Mouse (Mus musculus) bone marrow macrophage, adult 2 months (primary cell): ENCODE results near the gene Sptbn1. TPM values are rescaled to one million over a fixed set of nuclear protein-coding genes. Genes with fewer than 3 reads are reported as not detected.

Experiments
- H3K27ac ChIP-seq: 2 replicates; pipeline ENCODE4 v1.5.1; 2012; ENCODE audit warnings: low read depth, low read length; ENCODE audit not compliant: insufficient read depth
- H3K4me1 ChIP-seq: 2 replicates; pipeline ENCODE4 v1.6.1; 2012; ENCODE audit warnings: low read length; ENCODE audit not compliant: control insufficient read depth, insufficient read depth
- H3K4me3 ChIP-seq: 2 replicates; pipeline ENCODE4 v1.5.1; 2012; ENCODE audit warnings: mild to moderate bottlenecking, low read length, moderate library complexity; ENCODE audit not compliant: insufficient read depth
- CTCF ChIP-seq: IDR thresholded peaks from 2 replicates; pipeline ENCODE4 v1.5.1; 2012; ENCODE audit warnings: low read depth, mild to moderate bottlenecking, low read length, moderate library complexity
- POLR2A ChIP-seq: IDR thresholded peaks from 2 replicates; pipeline ENCODE4 v1.6.1; 2012; ENCODE audit warnings: mild to moderate bottlenecking, low read depth, low read length, borderline replicate concordance
- polyA plus RNA-seq: library from polyadenylated mRNA; stranded (reverse); fragments of >200 nt; gene quantifications from 2 replicates; pipeline ENCODE4 v1.2.4, GENCODE M21; 2012; ENCODE audit not compliant: missing spikeins, insufficient read depth, insufficient read length

The Sptbn1 gene
- polyA plus RNA-seq, 1 experiment, result 36.3 TPM

DNA sequence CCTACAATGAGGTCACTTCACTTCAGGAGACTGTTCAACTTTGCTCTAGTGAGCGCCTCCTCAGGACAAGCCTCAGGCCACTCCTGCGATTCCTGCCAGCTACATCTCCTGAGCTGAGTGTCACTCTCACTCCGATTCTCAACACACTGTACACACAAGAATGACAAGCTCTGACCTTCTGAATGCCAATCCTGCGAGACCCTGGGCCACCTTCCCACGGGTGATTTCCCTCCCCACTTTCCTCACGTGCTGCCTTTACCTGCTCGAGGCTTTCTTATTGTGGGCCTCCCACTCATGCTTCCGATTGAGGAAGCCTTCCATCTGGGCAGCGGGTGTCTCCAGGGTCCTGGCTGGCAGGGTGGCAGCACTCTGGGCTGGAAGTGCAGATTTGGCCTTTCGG lies 163.8 kb downstream of the Sptbn1 start:
- H3K4me3 ChIP-seq, result no peak overlapping the region
- peaks cover 23% of the 10 kb centered on the region for H3K4me1 ChIP-seq
- H3K27ac ChIP-seq, result no peak overlapping the region
- no peak for TF ChIP-seq POLR2A
- no peak for TF ChIP-seq CTCF

DNA sequence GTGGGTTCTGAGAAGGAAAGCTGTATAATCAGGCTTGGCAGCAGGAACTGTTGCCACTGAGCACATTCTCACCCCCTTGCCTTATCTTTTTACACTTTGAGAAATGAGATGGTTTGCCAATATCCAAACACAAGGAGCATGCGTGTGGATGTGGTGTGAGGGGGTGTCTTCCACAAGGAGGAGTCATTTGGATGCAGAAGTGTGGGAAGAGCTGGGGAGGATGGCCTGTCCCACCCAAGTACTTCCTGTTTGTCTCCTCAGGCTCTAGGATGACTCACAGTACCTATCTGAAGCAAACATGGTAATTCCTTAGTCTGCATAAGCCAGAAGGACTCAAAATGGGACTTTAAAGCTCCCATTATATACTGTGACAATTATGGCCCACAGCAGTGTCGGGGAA lies 165.4 kb downstream of the Sptbn1 start:
- no peak overlapping the region for H3K4me3 ChIP-seq
- TF ChIP-seq POLR2A (no peak), CTCF (no peak)
- H3K4me1 ChIP-seq, result peaks cover 25% of the 10 kb centered on the region
- no peak overlapping the region for H3K27ac ChIP-seq

DNA sequence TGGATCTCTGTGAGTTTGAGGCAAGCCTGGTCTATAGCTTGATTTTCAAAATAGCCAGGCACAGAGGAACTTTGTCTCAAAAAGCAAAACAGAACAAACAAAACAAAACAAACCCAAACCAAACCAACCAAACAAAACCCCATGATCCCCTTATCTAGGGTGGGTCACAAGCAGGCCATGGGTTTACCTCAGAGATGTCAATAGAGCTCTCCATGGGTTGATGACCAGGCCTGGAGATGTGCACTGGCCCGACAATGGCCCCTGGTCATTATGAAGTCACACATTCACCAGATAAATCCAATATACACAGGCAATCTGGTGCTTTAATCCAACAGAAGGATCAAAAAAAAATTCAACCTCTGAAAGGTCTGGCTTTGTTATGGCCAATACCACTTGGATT lies 166.2 kb downstream of the Sptbn1 start:
- TF ChIP-seq CTCF, result no peak
- peaks cover 25% of the 10 kb centered on the region for H3K4me1 ChIP-seq
- no peak overlapping the region for H3K27ac ChIP-seq
- no peak overlapping the region for H3K4me3 ChIP-seq

DNA sequence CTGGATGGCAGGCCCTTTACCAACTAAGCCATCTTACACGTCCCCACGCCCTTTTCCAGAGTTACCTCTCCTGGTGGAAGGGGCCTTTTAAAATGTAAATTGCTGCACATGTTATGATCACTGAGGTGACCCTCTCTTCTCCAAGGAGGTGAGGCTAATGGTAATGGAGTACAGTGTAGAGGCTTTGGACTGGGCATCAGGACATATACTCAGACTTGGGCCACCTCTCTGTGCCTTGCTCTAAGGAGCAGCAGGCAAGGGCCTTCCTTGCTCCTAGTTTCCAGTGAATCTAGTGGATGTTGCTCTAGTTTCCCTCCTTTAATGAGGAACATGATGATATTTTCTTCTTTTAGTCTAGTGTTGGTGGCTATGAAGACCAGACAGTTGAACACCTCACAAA lies 166.8 kb downstream of the Sptbn1 start:
- peaks cover 25% of the 10 kb centered on the region for H3K4me1 ChIP-seq
- H3K27ac ChIP-seq, result no peak overlapping the region
- TF ChIP-seq POLR2A (no peak), CTCF (no peak)
- no peak overlapping the region for H3K4me3 ChIP-seq

DNA sequence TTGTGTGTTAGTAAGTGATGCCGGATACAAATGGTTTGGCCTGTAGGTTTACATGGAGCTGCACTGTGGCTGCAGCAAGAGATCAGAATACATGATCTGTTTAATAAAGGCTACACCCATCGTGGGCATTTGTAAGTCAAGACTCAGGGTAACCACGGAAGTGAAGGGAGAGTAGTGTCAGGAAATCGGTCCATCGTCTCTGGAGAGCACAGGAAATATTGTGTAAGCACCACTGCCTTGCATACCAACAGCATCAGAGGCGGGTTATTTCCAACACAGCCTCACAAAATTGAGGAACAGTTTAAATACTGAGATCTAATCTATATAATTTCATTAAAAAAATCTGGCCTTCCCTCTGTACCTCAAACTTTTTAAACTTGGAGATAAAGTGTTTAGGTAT lies 168.1 kb downstream of the Sptbn1 start:
- peaks cover 25% of the 10 kb centered on the region for H3K4me1 ChIP-seq
- TF ChIP-seq POLR2A (no peak), CTCF (no peak)
- H3K4me3 ChIP-seq, result no peak overlapping the region
- no peak overlapping the region for H3K27ac ChIP-seq

DNA sequence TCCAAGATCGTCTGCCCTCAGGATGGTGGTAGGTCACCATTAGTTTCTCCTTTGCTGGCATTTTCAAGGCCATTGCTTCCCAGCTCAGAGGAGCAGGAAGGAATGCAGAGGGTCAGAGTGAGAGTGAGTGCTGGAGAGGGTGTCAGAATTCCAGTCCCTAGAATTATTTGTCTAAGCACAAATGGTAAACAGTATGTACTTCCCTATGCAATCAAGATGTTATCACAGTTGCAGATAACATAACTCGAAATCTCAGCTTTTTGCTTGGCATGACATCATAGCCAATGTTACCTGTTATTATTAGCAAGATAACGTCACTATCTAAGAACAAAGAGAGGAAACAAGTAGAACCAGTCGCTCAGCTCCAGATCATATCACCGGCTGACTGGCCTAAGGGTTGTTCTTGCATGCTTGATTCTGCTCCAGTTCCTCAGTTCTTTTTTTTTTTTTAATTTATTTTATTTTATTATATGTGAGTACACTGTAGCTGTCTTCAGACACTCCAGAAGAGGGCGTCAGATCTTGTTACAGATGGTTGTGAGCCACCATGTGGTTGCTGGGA lies 172.7 kb downstream of the Sptbn1 start:
- peaks cover 4% of the 10 kb centered on the region for H3K4me1 ChIP-seq
- H3K27ac ChIP-seq, result no peak overlapping the region
- TF ChIP-seq CTCF (no peak), POLR2A (no peak)
- H3K4me3 ChIP-seq, result no peak overlapping the region

DNA sequence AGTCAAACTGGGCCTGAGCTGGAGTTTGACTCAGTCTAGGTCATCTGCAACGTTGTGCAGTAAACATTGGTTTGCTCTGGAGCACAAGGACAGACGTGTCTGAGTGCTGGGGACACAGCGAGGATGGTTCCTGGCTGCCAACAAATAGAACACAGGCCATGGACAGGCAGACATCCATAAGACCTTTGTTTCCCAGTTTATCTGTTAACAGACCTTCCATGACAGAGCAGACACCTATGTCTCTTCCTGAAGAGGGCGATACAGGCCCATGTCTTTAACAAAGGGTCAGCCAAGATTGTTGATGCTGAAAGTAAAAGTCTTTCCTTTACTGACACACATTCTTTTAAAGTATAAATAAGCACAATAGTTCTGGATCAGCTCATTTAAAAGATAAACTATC lies 176.1 kb downstream of the Sptbn1 start:
- Histone ChIP-seq H3K27ac (no peak overlapping the region), H3K4me3 (no peak overlapping the region), H3K4me1 (no peaks in the 10 kb centered on the region)
- no peak for TF ChIP-seq POLR2A
- no peak for TF ChIP-seq CTCF

DNA sequence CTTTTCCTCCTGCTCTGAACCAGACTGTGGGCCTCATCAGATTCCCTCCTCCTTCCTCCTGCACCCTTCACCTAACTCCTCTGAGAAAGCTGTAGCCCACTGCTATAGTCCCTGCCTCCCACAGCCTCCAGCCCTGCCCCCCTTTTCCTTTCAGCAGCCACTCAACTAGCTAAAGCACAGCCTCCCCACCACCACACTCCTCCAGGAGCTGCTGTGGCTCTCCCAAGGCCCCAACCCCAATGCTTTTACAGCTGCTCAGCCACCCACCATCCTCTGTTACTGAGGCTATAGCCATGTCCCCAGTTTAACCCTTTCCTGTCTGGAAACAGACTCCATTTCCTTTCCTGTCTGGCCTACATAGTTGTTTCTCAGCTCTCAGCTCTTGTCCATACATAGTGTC lies 182.9 kb downstream of the Sptbn1 start:
- no peak for TF ChIP-seq POLR2A
- TF ChIP-seq CTCF, result no peak
- H3K4me1 ChIP-seq, result no peaks in the 10 kb centered on the region
- H3K27ac ChIP-seq, result no peak overlapping the region

DNA sequence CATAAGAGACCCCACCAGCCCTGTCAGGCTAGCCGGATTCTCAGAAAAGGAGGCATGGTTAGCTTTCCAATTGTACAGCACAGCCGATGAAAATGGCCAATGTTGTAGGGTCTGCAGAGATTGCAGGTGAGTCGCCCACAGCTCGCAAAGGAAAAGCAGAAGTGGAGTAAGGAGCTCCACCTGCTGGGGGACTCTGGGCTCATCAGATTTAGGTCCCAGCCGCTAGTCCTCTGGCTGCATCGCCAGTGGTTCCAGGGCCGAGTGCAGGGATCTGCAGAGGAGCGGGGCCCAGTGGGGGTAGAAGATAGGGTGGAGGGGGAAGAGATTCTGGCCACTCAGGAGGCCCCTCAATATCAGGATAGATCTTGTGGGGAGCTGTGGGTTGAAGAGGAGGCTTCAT lies 210.7 kb downstream of the Sptbn1 start:
- TF ChIP-seq CTCF (no peak), POLR2A (no peak)

More for the DNA sequence above, 182.9 kb downstream of the Sptbn1 start:
- H3K4me3 ChIP-seq, result no peak overlapping the region

More for the DNA sequence above, 210.7 kb downstream of the Sptbn1 start:
- Histone ChIP-seq H3K4me1 (0 out of 2 replicates have a peak, but pooled peaks cover 2% of the 10 kb centered on the region), H3K4me3 (peak overlapping the region; percentile 33), H3K27ac (no peak overlapping the region)

Other genes with a start within 250 kb of the Sptbn1 start
- 2.5 and 7.6 TPM in 2 replicates for gene Eml6, start 242.1 kb downstream of the Sptbn1 start, polyA plus RNA-seq
- not detected in 2 replicates for gene 4930505A04Rik, start 203.7 kb upstream of the Sptbn1 start, polyA plus RNA-seq